Mouse (Mus musculus) mouse embryonic stem cell (cell line): ENCODE results near the gene Cfap206.
"Not testable (repeated sequence)": the region's sequence is repeated elsewhere in the genome, so short reads cannot be mapped to it uniquely, and the experiment has no call there.

Experiments
- in situ Hi-C, 2 experiments: fragments of 300-500 bp; cut with MboI; formaldehyde crosslinking; loops; 1 replicate in 1 of 2; 3 replicates in 1 of 2; pipeline ENCODE4 v1.14.3; 2019 to 2020; ENCODE audit warnings: low sequenced_read_pairs in 2 of 2, low pct_unique_long_range_greater_than_20kb in 1 of 2, mixed read lengths in 1 of 2; ENCODE audit not compliant: unreplicated experiment in 1 of 2

The Cfap206 gene

GRCm38 (mm10) chr4:34729851-34730341 is at the start of gene Cfap206:
Gene Cfap206 (minus strand): TSS chr4:34730206.
- in situ Hi-C loops, result no loop called here

GRCm38 (mm10) chr4:34777677-34778527 is 47.9 kb upstream of the Cfap206 start, which contains the start of gene Smim8:
Gene Smim8 (minus strand): TSS chr4:34778423.
- in situ Hi-C loops, result no loop called here

GRCm38 (mm10) chr4:34771652-34772371 is 41.8 kb upstream of the Cfap206 start:
- in situ Hi-C loops, result no loop called here

GRCm38 (mm10) chr4:34756163-34756562 is 26.2 kb upstream of the Cfap206 start, which contains the start of gene Gm136:
Gene Gm136 (minus strand): TSS chr4:34756263.
- in situ Hi-C loops, result no loop called here

GRCm38 (mm10) chr4:34749236-34749635 is 19.2 kb upstream of the Cfap206 start:
- in situ Hi-C loops, result no loop called here

- in situ Hi-C loops, result no loop called here
Measured at GRCm38 (mm10) chr4:34734461-34734860, 4.5 kb upstream of the Cfap206 start.

GRCm38 (mm10) chr4:34733415-34733814 is 3.4 kb upstream of the Cfap206 start:
- in situ Hi-C loops, result not testable (repeated sequence)

GRCm38 (mm10) chr4:34725710-34726109 is 4.3 kb downstream of the Cfap206 start:
- in situ Hi-C loops, result not testable (repeated sequence)

- in situ Hi-C loops, result loop anchor here in 1 of 2 experiments (25.0 kb wide), 1 partner anchor 188 kb away; no protein-coding TSS in a partner anchor
Measured at GRCm38 (mm10) chr4:34724306-34724705, 5.7 kb downstream of the Cfap206 start.

GRCm38 (mm10) chr4:34723186-34723585 is 6.8 kb downstream of the Cfap206 start:
- in situ Hi-C loops, result loop anchor here in 1 of 2 experiments (25.0 kb wide), 1 partner anchor 189 kb away; no protein-coding TSS in a partner anchor

GRCm38 (mm10) chr4:34720127-34720895 is 9.7 kb downstream of the Cfap206 start:
- in situ Hi-C loops, result loop anchor here in 1 of 2 experiments (25.0 kb wide), 1 partner anchor 192 kb away; no protein-coding TSS in a partner anchor

- in situ Hi-C loops, result loop anchor here in 1 of 2 experiments (25.0 kb wide), 1 partner anchor 193 kb away; no protein-coding TSS in a partner anchor
Measured at GRCm38 (mm10) chr4:34719421-34719820, 10.6 kb downstream of the Cfap206 start.

GRCm38 (mm10) chr4:34715062-34715461 is 14.9 kb downstream of the Cfap206 start:
- in situ Hi-C loops, result loop anchor here in 1 of 2 experiments (25.0 kb wide), 1 partner anchor 197 kb away; no protein-coding TSS in a partner anchor

- in situ Hi-C loops, result loop anchor here (10.0 to 25.0 kb wide), 2 partner anchors 204 to 207 kb away; no protein-coding TSS in a partner anchor
Measured at GRCm38 (mm10) chr4:34708127-34708526, 21.9 kb downstream of the Cfap206 start.

GRCm38 (mm10) chr4:34707248-34707647 is 22.8 kb downstream of the Cfap206 start:
- in situ Hi-C loops, result loop anchor here (10.0 to 25.0 kb wide), 2 partner anchors 205 to 208 kb away; no protein-coding TSS in a partner anchor

GRCm38 (mm10) chr4:34703029-34703428 is 27.0 kb downstream of the Cfap206 start:
- in situ Hi-C loops, result loop anchor here (10.0 to 25.0 kb wide), 2 partner anchors 209 to 212 kb away; no protein-coding TSS in a partner anchor

- in situ Hi-C loops, result loop anchor here (10.0 to 25.0 kb wide), 2 partner anchors 210 to 213 kb away; no protein-coding TSS in a partner anchor
Measured at GRCm38 (mm10) chr4:34702231-34702630, 27.8 kb downstream of the Cfap206 start.

- in situ Hi-C loops, result loop anchor here (10.0 to 25.0 kb wide), 2 partner anchors 211 to 213 kb away; no protein-coding TSS in a partner anchor
Measured at GRCm38 (mm10) chr4:34701528-34701927, 28.5 kb downstream of the Cfap206 start.
